Mouse (Mus musculus): ENCODE results near the gene Pgp.
"Not testable (repeated sequence)": the region's sequence is repeated elsewhere in the genome, so short reads cannot be mapped to it uniquely, and the experiment has no call there.

Pgp gene

DNA sequence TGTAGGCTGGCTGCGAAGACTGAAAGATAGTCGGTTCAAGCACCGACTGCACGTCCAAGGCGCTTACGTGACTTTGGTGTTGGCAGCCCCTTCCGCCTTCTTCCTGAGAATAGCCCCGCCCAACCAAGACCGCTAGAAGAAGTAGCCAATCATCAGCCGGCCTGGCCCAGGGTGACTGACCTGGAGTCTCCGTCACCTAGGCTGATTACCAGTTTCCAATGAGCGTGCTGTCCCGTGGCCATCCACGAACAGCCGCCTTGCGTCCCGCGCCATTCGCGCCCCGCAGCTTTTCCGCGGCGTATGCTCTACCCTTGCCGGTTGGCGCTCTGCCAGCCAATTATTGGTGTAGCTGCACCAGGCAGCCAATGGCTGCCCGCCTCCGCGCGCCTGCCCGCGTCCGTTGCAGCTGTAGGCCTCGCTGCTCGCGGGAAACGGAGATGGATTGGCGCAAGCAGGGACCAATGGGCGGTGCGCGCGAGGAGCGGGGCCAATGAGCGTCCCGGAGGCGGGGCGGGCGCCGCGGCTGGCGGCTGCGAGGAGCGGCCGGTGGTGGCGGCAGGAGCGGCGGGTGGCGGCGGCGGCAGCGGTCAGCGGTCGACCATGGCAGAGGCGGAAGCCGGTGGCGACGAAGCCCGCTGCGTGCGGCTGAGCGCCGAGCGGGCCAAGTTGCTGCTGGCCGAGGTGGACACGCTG lies at the start of gene Pgp, which contains the start of gene E4f1:
TSS of gene Pgp (plus strand) at position 483 of the 693 bp plus-strand sequence.
TSS of gene E4f1 (minus strand) at position 404 of the 693 bp plus-strand sequence.
- peak; percentile 98 for DNase-seq (ENCODE audit: low spot score)

- DNase-seq (ENCODE audit: low spot score), result no peak
Observed at GRCm38 (mm10) chr17:24423114-24423513, 47.1 kb upstream of the Pgp start.

GRCm38 (mm10) chr17:24424489-24424888 lies 45.7 kb upstream of the Pgp start:
- DNase-seq (ENCODE audit: low spot score), result no peak

DNA sequence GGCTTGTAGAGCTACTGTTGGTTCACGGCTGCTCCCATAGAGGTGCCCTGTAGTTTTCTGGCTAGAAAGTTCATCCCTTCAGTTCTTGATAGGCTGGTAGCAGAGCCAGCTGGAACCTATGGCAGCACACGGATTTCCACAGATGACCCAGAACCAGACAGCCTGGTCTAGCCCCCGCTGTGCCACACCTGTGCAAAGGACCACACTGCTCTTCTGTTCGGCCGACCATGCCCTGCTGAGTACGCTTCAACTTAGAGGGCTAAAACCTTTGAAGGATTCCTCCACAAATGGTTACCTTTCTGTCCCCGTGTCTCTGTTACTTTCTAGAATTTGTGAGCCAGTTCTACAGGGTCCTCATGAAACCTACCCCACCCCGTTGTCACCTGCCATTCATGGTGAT lies 44.9 kb upstream of the Pgp start:
- not testable (repeated sequence) for DNase-seq (ENCODE audit: low spot score)

- no peak for DNase-seq (ENCODE audit: low spot score)
Observed at GRCm38 (mm10) chr17:24425905-24426304, 44.3 kb upstream of the Pgp start.

DNA sequence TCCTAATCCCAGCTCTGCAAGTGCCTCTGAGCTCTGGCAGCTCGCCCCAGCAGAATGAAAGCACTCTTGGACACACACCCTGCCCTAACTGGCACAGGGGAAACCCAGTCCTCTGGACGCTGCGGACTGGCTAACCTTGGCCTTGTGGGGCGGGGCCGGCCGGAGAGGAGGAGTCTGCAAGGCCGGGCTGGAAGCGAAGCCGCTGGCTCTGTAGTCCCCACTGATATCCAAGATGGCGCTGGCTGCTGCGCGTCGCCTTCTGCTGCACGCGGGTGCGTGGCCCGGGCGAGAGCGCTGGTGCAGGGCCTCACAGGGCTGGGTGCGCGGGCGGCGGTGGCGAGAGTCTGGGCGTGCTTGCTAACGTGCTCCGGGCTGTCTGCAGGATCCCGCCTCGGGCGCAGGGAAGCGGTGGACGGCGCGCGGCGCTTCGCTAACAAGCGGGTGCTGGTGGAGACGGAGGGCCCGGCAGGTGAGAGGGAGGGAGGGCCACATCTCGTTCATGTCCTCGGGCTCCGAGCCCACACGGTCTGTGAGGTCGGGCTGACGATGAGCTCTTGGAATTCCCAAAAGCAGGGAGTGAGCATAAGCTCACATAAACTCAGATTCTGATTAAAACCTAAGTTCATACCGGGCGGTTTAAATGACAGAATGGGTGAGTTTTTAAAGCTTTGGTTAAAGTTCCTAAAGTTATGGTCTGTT lies 43.6 kb upstream of the Pgp start, which contains the start of gene Eci1:
TSS of gene Eci1 (plus strand) at position 171 of the 699 bp plus-strand sequence.
- DNase-seq (ENCODE audit: low spot score), result peak; percentile 88

DNA sequence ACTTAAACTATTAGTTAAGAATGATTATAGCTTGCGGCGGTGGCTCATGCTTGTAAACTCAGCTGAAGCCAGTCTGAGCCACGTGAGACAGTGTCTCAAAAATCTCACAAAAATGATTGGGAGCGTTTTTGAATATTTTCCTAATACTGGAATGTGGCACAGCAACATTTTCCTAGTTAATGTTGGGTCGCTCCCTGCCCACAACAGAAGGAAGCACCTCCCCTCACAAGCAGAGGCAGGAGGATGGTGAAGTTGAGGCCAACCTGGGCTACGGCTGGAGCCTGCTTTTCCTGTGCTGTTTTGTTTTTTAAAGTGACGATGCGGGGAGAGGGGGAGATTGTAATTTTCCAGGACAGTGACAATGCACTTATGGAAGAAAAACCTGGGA lies 43.0 kb upstream of the Pgp start:
- DNase-seq (ENCODE audit: low spot score), result peak; percentile 32

GRCm38 (mm10) chr17:24429201-24429983 lies 40.8 kb upstream of the Pgp start:
- DNase-seq (ENCODE audit: low spot score), result no peak

GRCm38 (mm10) chr17:24437016-24437415 lies 33.2 kb upstream of the Pgp start:
- DNase-seq (ENCODE audit: low spot score), result peak; percentile 61

GRCm38 (mm10) chr17:24440377-24440776 lies 29.8 kb upstream of the Pgp start:
- DNase-seq (ENCODE audit: low spot score), result no peak

- no peak for DNase-seq (ENCODE audit: low spot score)
Observed at GRCm38 (mm10) chr17:24441148-24441547, 29.0 kb upstream of the Pgp start.

DNA sequence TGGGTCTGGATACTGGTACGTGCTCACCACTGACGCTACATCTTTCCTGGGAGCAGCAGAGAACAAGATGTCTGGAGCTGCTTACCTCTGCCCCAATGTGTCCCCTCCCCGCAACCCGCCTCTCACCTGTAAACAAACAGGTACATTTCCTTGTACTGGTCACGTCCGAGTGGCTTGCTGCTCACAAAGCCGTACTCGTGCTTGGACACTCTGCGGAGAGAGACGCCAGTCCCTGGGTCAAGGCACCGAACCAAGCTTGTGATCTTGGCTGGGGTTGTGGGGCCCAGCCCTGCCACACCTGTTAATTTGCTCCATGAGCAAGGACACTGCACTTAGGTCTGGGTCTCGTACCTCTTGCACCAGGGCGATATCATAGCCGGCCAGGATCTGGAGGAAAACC lies 28.1 kb upstream of the Pgp start:
- no peak for DNase-seq (ENCODE audit: low spot score)

- DNase-seq (ENCODE audit: low spot score), result no peak
Observed at GRCm38 (mm10) chr17:24442632-24443155, 27.5 kb upstream of the Pgp start, which contains the start of gene Dnase1l2. TSS of gene Dnase1l2 (minus strand) at chr17:24443105.

DNA sequence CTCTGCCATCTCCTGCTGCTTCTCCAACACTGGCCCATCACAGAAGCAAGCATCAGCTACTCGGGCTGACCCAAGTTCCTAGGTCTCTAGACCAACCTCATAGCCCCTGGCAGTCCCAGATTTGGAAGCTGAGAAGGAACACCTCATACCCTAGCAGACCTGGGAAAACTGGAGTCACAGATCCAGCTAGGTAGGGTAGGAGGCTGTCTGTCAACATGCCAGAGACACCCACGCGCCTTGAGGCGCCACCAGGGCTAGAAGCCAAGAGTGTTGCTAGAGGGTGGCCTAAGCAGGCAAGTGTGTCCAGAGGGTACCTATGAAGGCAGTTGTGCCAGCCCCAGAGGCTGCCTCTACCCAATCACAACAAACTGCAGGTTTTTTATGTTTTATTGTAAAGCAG lies 26.8 kb upstream of the Pgp start:
- DNase-seq (ENCODE audit: low spot score), result no peak

DNA sequence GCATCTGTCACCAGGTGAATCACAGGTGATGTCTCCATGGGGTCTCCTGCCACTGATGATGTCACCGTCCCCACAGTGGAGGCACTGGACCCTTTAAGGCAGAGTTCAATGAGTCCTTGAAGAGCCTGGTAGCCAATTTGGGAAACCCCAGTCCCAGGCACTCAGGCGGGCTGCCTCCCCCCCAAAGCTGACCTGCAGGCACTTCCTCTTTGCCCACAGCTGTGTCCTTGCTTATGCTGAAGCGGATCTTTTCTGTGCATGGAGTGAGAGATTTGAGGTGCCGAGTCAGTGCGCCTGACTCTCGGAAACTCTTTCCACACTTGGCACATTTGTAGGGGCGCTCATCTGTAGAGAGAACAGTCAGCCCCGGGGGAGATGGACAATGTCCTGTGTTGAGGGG lies 23.6 kb upstream of the Pgp start:
- no peak for DNase-seq (ENCODE audit: low spot score)

- DNase-seq (ENCODE audit: low spot score), result no peak
Observed at GRCm38 (mm10) chr17:24449507-24449906, 20.7 kb upstream of the Pgp start.

DNA sequence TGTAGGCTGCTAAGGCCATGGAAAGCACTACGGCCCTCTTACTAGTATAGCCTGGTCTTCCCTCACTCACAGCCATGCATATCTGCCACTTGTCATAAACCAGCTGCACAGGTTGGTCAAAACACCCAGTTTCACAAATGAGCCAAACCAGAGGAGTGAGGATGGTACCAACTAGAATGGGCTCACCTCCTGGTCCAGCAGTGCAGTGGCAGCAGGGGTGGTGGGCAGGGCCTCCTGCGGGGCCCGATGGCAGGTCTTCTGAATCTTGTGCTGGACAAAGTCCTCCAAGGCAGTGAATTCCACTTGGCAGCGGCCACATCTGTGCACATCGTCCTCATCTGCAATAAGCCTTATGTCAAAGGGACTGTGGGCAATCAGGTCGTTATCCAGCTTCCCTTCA lies 19.0 kb upstream of the Pgp start:
- DNase-seq (ENCODE audit: low spot score), result no peak

DNA sequence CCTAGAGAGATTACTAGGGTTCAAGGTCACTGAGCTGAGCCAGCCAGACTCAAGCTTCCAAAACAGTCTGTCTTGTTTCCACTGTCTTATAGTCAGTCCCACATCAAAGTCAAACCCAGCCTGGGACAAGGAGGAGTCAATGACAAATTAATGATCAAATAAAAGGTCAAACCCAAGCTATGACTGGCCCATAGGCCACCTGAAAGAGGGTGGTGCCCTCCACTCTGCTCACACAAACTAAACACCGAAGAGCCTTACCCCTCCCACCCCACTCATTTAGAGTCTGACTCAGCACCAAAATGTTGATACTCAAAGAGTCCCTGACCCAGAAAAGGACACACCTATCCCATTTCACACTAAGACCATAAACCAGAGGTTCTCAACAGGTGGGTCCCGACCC lies 16.8 kb upstream of the Pgp start:
- DNase-seq (ENCODE audit: low spot score), result no peak

GRCm38 (mm10) chr17:24454218-24454755 lies 15.9 kb upstream of the Pgp start:
- DNase-seq (ENCODE audit: low spot score), result peak; percentile 57

GRCm38 (mm10) chr17:24454756-24455522 lies 15.3 kb upstream of the Pgp start:
- peak; percentile 99 for DNase-seq (ENCODE audit: low spot score)

DNA sequence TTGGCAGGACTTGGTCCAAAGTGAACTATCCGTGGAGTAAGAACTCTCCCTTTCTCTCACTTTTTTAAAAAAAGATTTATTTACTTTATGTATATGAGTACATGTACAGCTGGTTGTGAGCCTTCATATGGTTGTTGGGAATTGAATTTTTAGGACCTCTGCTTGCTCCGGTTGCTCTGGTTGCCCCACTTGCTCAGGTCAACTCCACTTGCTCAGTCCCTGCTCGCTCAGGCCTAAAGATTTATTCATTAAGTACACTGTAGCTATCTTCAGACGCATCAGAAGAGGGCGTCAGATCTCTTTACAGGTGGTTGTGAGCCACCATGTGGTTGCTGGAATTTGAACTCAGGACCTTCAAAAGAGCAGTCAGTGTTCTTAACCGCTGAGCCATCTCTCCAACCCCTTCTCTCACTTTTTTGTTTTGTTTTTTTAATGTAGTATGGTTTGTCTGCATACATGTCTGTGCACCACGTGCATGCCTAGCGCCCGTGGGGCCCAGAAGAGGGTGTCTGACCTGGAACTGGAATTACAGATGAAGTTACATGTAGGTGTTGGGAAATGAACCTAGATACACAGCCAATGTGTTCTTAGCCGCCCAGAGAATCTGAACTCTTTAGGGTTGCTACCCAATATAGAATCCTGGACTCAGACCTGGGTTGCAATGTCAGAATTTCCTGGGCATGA lies 14.5 kb upstream of the Pgp start:
- DNase-seq (ENCODE audit: low spot score), result not testable (repeated sequence)

Measured in c-Kit-positive CD71-positive TER-119-positive erythroid progenitor cells, embryonic 14.5 days (primary cell).